Mouse (Mus musculus): ENCODE measurements around the gene Otud7a.

GRCm38 (mm10) chr7:63743116-63743515, 298.6 kb downstream of the Otud7a start:
- TF ChIP-seq CTCF (IDR thresholded peaks at IDR 0.05; ENCODE audit: borderline replicate concordance, extremely low read depth, insufficient read depth, insufficient read length) = no peak
- no peak for TF ChIP-seq POLR2A (IDR thresholded peaks at IDR 0.05; ENCODE audit: borderline replicate concordance, extremely low read depth, insufficient read depth, insufficient read length, poor library complexity, severe bottlenecking)

Measured in brain, embryonic 14.5 days (tissue).